Mouse (Mus musculus): Measurements from ENCODE around the gene Scfd2. TPM values are rescaled to one million over a fixed set of nuclear protein-coding genes. Genes with fewer than 3 reads are reported as not detected.

Gene Scfd2
- polyA plus RNA-seq, 1 experiment = 17.4 TPM

GRCm38 (mm10) chr5:74267736-74268369, 263.7 kb downstream of the Scfd2 start:
- Histone ChIP-seq H3K4me1 (ENCODE audit: control insufficient read depth, insufficient read depth, insufficient read length, low read length) (no peaks in the 10 kb centered on the region; the same call in 1 of the 2 replicates), H3K27ac (replicated peaks; ENCODE audit: low read depth, low read length) (no peak overlapping the region), H3K4me3 (ENCODE audit: insufficient read depth, low read depth, low read length) (no peak overlapping the region)

DNA sequence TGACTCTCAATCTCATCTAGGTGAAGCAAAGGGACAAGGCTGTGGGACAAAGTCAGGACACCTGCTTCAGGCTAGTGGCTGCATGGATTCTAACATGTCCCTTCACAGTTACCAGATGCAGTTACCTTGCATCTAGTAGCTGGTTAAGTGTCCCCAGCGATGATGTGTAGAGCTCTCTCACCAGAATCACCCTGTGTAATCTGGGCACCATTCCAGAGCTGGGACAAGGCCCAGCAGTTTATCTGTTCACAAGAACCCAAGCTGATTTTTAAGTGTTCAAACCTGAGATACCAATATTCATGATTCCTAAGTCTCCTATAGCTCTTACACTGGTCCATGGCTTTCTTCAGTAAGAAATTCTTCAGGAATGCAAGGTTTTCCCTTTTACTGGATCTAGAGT, 264.4 kb downstream of the Scfd2 start:
- H3K27ac ChIP-seq (replicated peaks; ENCODE audit: low read depth, low read length) = no peak overlapping the region
- H3K4me1 ChIP-seq (ENCODE audit: control insufficient read depth, insufficient read depth, insufficient read length, low read length) = no peaks in the 10 kb centered on the region; the same call in 1 of the 2 replicates
- no peak overlapping the region for H3K4me3 ChIP-seq (ENCODE audit: insufficient read depth, low read depth, low read length)

- H3K4me1 ChIP-seq (ENCODE audit: control insufficient read depth, insufficient read depth, insufficient read length, low read length) = no peaks in the 10 kb centered on the region; the same call in 1 of the 2 replicates
- H3K27ac ChIP-seq (replicated peaks; ENCODE audit: low read depth, low read length) = no peak overlapping the region
These were observed 265.1 kb downstream of the Scfd2 start for GRCm38 (mm10) chr5:74266476-74266819.

DNA sequence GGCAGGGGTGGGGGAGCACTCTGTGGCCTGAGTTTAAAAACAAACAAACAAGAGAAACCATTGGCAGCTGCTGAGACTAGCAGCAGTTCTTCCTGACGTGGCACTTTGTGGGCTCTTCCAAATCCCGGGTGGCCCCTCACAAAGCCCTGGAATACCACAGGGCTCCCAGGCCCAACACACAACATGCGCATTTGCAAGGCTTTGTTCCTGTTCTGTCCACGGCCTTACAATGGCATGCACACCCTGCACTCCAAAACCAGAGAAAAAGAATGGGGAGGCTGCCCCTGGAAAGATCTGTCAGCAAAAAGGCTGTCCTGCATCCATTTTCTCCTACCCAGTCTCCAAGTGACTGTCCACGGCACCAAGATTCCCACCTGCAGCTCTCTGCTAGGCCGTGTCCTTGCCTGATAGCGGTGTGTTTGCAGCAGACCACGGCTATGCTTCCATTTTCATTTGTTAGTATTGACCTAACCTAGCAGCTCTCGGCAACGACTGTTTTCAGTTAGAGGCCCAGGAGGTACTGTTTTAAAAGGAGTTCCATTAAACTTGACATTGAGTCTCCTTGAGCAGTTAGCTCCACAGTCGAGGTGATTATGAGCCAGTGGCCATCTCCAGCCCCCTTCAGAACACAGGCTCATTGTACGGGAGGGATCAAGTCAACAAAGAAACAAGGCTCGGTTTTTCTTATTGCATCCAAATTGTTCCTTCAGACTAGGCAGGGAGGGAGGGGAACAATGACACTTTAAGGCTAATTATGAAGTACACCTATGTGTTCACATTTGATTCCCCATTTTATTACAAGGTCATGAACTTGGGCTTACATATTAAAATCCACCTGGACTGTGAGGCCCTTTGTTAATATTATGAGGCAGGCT, 265.7 kb downstream of the Scfd2 start:
- H3K27ac ChIP-seq (replicated peaks; ENCODE audit: low read depth, low read length) = no peak overlapping the region
- H3K4me1 ChIP-seq (ENCODE audit: control insufficient read depth, insufficient read depth, insufficient read length, low read length) = no peaks in the 10 kb centered on the region; the same call in 1 of the 2 replicates

More at GRCm38 (mm10) chr5:74266476-74266819, 265.1 kb downstream of the Scfd2 start:
- no peak overlapping the region for H3K4me3 ChIP-seq (ENCODE audit: insufficient read depth, low read depth, low read length)

DNA sequence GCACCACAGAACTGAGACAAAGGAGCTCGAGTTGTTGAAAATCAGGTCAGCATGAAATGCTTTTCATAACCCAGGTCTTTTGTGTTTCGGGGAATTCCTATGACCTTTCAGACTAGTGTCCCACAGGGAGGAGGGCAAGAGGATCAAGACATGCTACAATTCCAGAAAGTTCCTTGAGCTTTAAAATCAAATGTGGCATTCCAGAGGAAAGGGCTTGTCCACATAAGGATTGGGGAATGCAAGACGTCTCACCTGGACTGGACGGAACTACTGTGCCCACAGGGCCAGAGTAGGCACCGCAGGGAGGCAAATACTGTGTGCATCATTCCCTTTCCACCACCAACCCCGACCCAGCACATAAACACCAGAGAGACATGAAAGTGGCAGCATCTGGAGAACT, 266.4 kb downstream of the Scfd2 start:
- Histone ChIP-seq H3K4me1 (ENCODE audit: control insufficient read depth, insufficient read depth, insufficient read length, low read length) (no peaks in the 10 kb centered on the region; the same call in 1 of the 2 replicates), H3K4me3 (ENCODE audit: insufficient read depth, low read depth, low read length) (no peak overlapping the region), H3K27ac (replicated peaks; ENCODE audit: low read depth, low read length) (no peak overlapping the region)

More for the DNA sequence above, 265.7 kb downstream of the Scfd2 start:
- H3K4me3 ChIP-seq (ENCODE audit: insufficient read depth, low read depth, low read length) = no peak overlapping the region

DNA sequence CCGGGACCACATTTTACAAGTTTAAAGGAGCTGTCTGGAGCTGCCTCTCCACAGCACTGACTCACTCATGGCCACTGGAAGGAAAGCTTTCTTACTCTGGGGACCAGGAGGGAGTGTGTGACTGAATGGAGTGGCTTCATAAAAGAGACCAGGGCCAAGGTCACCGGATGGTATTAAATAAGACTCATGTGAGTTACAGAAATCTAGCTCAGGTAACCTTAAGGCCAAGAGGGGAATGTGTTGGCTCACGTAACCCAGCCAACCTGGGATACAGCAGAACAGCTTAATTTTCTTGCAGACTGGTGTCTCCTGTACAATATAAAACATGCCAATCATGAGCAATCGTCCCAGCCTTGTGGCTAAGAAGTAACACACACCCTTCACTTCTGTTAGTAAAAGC, 267.0 kb downstream of the Scfd2 start:
- no peaks in the 10 kb centered on the region; the same call in 1 of the 2 replicates for H3K4me1 ChIP-seq (ENCODE audit: control insufficient read depth, insufficient read depth, insufficient read length, low read length)
- no peak overlapping the region for H3K4me3 ChIP-seq (ENCODE audit: insufficient read depth, low read depth, low read length)
- H3K27ac ChIP-seq (replicated peaks; ENCODE audit: low read depth, low read length) = no peak overlapping the region

DNA sequence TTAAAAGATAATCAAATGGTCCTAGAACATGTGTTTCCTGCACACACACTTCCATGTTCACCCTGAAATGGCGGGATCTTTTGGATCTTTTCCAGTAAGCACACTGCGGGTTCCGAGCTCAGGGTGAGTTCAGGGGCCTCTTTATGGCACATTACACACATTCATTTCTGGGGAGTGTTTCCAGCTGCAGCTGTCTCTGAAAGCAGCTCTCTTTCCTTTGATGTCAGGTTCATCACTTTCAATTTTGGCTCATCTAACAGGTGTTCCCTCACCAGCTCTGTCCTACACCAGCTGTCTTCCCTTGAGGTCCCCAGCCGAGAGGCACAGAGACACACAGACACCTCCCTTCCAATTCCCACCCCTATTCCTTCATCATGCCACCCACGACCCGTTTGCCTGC, 270.5 kb downstream of the Scfd2 start:
- Histone ChIP-seq H3K27ac (replicated peaks; ENCODE audit: low read depth, low read length) (no peak overlapping the region), H3K4me1 (ENCODE audit: control insufficient read depth, insufficient read depth, insufficient read length, low read length) (no peaks in the 10 kb centered on the region; the same call in 1 of the 2 replicates), H3K4me3 (ENCODE audit: insufficient read depth, low read depth, low read length) (no peak overlapping the region)

DNA sequence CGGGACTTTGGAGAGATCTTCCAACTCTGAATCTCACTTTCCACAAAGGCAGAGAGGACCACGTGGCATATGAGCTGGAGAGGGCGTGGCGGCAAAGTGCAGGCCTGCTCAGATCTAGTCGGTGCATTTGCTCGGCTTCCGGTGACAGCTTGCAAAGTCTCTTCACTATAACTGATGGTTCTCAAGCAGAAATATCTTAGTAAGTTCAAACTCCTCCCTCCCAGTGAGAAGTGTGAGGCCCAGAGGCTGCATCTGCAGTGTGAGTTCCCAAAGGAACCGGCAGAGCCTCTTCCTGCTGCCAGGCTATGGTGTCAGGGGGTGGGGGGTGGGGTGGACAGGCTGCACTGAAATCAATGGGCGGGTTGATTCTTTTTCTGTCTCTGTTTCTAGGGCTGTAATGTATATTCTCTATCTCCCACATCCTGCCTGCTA, 271.2 kb downstream of the Scfd2 start:
- Histone ChIP-seq H3K4me3 (ENCODE audit: insufficient read depth, low read depth, low read length) (no peak overlapping the region), H3K4me1 (ENCODE audit: control insufficient read depth, insufficient read depth, insufficient read length, low read length) (no peaks in the 10 kb centered on the region; the same call in 1 of the 2 replicates), H3K27ac (replicated peaks; ENCODE audit: low read depth, low read length) (no peak overlapping the region)

- H3K4me1 ChIP-seq (ENCODE audit: control insufficient read depth, insufficient read depth, insufficient read length, low read length) = 0 out of 2 replicates have a peak, but pooled peaks cover 7% of the 10 kb centered on the region
- no peak overlapping the region for H3K27ac ChIP-seq (replicated peaks; ENCODE audit: low read depth, low read length)
- no peak overlapping the region for H3K4me3 ChIP-seq (ENCODE audit: insufficient read depth, low read depth, low read length)
These were observed 274.9 kb downstream of the Scfd2 start for GRCm38 (mm10) chr5:74256705-74257104.

DNA sequence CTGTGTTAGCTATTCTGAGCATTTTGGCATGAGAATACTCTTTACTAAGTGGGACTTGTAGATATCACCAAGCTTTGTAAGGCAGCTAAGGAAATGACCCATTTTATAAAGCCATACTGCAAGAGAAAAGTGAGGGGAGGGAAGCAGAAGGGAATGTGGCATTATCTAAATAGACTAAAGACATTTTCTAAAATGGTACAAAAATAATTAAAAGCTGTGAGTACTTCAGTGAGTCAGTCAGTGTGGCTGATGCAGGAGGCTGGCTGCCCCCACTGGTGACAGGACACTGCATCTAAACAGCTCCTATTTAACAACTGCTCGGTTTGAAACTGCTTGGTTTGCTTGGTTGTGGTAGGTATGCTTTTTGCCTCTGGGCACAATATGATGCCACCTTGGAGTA, 276.6 kb downstream of the Scfd2 start:
- Histone ChIP-seq H3K27ac (replicated peaks; ENCODE audit: low read depth, low read length) (no peak overlapping the region), H3K4me3 (ENCODE audit: insufficient read depth, low read depth, low read length) (no peak overlapping the region), H3K4me1 (ENCODE audit: control insufficient read depth, insufficient read depth, insufficient read length, low read length) (0 out of 2 replicates have a peak, but pooled peaks cover 7% of the 10 kb centered on the region)

GRCm38 (mm10) chr5:74253724-74254328, 277.7 kb downstream of the Scfd2 start:
- Histone ChIP-seq H3K27ac (replicated peaks; ENCODE audit: low read depth, low read length) (no peak overlapping the region), H3K4me3 (ENCODE audit: insufficient read depth, low read depth, low read length) (no peak overlapping the region), H3K4me1 (ENCODE audit: control insufficient read depth, insufficient read depth, insufficient read length, low read length) (0 out of 2 replicates have a peak, but pooled peaks cover 7% of the 10 kb centered on the region)

DNA sequence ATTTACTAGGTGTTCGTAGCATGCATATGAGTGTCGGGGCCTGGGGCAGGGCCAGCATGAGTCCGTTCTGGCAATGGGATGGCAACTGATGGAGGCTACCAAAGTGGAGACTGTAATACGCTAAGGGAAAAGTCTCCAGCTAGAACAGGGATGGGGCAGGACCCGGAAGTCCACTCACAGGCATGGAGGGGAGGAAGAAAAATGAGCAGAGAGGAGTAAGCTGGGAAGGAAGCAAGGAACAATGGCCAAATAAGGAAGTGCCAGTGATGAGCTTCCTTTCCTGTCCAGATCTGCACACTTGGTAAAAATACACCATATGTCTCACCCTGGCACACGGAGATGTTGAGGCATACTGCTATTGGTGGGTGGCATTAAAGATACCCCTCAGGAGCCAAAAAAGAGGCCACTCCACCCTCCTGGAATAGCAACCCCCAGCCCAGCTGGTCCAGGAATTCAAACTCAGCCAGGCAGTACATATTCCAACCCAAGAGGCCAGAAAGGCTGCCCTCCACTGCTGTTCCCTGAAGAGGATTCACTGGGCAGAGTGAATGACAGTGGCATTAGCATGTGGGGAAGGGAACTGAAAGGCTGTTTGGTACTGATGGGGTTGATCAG, 278.8 kb downstream of the Scfd2 start:
- Histone ChIP-seq H3K27ac (replicated peaks; ENCODE audit: low read depth, low read length) (no peak overlapping the region), H3K4me3 (ENCODE audit: insufficient read depth, low read depth, low read length) (no peak overlapping the region), H3K4me1 (ENCODE audit: control insufficient read depth, insufficient read depth, insufficient read length, low read length) (0 out of 2 replicates have a peak, but pooled peaks cover 7% of the 10 kb centered on the region)

DNA sequence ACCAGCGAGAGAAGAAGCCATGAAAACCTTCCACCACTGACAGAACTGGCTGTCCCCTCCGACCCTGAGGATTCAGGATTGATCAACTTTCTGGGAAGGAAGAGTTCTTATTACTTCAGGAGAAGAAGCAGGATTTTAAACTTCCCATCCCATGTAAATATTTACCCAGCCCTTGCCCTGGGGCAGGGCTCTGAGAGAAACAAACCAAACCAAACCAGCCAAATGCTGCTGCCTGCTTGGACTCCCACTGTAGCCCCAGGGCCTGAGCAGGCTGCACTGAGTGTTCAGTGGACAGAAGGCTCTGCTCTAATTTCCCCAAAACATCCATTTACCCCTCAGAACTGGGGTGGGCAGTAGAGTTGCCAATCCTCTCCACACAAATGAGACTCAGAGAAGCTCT, 280.6 kb downstream of the Scfd2 start:
- Histone ChIP-seq H3K4me3 (ENCODE audit: insufficient read depth, low read depth, low read length) (no peak overlapping the region), H3K27ac (replicated peaks; ENCODE audit: low read depth, low read length) (no peak overlapping the region), H3K4me1 (ENCODE audit: control insufficient read depth, insufficient read depth, insufficient read length, low read length) (0 out of 2 replicates have a peak, but pooled peaks cover 7% of the 10 kb centered on the region)

DNA sequence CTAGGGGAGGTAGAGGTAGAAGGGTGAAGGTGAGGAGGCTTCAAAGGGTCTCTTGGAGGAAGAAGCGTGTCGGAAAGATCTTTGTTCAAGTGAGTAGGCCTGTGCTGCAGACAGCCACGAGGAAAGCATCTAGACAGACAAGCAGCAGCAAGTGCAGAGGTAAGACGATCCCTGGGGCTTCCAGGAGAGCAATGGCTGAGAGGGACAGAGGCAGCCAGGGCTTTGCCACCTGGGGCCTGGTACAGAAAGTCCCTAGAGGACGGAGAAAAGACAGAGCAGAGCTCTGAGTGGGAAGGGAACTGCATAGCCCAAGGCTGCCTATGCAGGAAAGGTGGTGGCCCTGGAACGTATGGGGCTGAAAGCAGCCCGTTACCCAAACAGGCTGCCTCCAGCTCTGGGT, 281.3 kb downstream of the Scfd2 start:
- 0 out of 2 replicates have a peak, but pooled peaks cover 7% of the 10 kb centered on the region for H3K4me1 ChIP-seq (ENCODE audit: control insufficient read depth, insufficient read depth, insufficient read length, low read length)
- no peak overlapping the region for H3K27ac ChIP-seq (replicated peaks; ENCODE audit: low read depth, low read length)

DNA sequence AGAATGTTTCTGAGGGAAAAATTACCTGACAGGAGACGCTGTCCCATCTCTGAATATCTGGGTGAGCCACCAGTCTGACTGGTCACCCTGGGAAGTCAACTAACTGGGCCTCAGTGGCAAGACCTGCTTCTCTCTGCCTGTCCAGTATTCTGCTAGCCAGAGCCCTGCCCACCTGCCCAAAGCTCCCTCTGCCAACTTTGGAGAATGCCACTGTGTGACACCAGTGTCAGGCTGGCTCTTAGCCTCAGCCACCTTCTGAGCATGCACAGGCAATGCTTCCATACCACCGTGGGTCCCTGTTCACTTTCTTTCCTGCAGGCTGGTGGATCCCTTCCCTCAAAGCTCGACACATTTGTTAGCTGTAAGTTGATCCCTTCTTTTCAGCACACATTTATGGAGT, 281.8 kb downstream of the Scfd2 start:
- Histone ChIP-seq H3K27ac (replicated peaks; ENCODE audit: low read depth, low read length) (no peak overlapping the region), H3K4me1 (ENCODE audit: control insufficient read depth, insufficient read depth, insufficient read length, low read length) (0 out of 2 replicates have a peak, but pooled peaks cover 7% of the 10 kb centered on the region), H3K4me3 (ENCODE audit: insufficient read depth, low read depth, low read length) (no peak overlapping the region)

More for the DNA sequence above, 281.3 kb downstream of the Scfd2 start:
- no peak overlapping the region for H3K4me3 ChIP-seq (ENCODE audit: insufficient read depth, low read depth, low read length)
